ENCODE assay signal across 8 mouse cellular contexts in the genomic region with DNA sequence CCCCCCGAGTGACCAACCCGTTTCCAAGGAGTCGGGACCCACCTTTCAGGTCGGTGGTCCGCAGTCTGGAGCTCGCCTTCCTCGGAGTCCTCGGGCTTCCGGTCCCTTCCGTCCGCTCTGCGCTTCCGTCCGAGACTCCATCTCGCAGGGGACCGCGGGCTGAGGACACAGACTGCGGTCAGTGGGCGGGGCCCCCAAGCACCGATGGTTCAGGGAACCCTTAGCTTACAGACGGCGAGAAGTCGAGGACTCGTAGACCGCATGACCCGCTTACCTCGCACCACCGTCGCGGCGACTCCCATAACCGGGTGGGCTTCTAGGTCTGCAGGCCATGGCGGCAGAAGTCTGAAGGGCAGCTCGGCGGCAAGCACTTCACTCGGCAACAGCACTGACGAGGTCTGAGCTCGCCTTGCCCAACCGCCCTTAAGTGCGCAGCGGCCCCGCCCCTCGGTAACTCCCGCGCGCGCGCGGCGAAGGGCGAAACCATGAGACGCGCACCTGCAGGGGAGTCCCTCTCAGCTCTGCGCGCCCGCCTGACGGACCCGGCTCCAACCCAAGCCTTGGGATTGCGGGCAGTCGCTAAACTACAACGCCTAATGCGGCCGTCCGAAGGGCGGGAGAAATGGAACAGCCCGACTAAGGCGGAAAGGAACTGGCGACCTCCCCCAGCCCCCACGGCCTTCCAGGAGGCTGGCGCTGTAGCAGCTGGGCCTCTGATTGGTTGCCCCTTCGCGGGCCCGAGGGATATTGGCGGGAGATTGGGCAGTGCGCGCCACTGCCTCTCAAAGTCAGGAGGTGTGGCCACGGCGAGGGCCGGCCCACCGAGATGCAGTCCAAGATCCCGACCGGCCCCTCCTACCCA. TPM values are rescaled to one million over a fixed set of nuclear protein-coding genes. Genes with fewer than 3 reads are reported as not detected.
DNase-seq lines count a peak whose midpoint lies in the region; ATAC-seq lines count a peak whose summit lies in the region.

A gene (minus strand): TSS at position 654 of the 862 bp plus-strand sequence.

- no peaks in the 10 kb centered on the region for H3K9me3 ChIP-seq in hindbrain, embryonic 11.5 days (ENCODE audit: control insufficient read depth, low read length)

- ATAC-seq in hindbrain, embryonic 11.5 days (ENCODE audit: low FRiP score) = peak; percentile 97

- peak; percentile 98 for DNase-seq in MN1 (ENCODE audit: low spot score)
- DNase-seq in cerebellum, adult 9-10 months = peak; percentile 96
- peak; percentile 93 to 95 for DNase-seq in frontal cortex, adult 2 months (ENCODE audit: extremely low spot score in 1 of 2, low spot score in 1 of 2)
- peak; percentile 96 for DNase-seq in hindbrain, embryonic 11.5 days (ENCODE audit: low spot score)
- DNase-seq in layer of hippocampus, postnatal 10 days (ENCODE audit: low spot score in 2 of 2) = peak; percentile 95 to 96
- DNase-seq in lung, postnatal 10 days = peak; percentile 98
- peak; percentile 95 for DNase-seq in ovary, postnatal 36 days (ENCODE audit: low spot score)
- peak; percentile 95 for DNase-seq in thymus, postnatal 25 days

- H3K4me3 ChIP-seq in hindbrain, embryonic 11.5 days (ENCODE audit: low read depth, low read length) = peak within 1 kb of the TSS; percentile 78

- H3K36me3 ChIP-seq in hindbrain, embryonic 11.5 days (ENCODE audit: control insufficient read depth, insufficient read depth, low read length) = no peaks in the 10 kb centered on the region; the same call in 1 of the 2 replicates

- no peaks in the 10 kb centered on the region for H3K27me3 ChIP-seq in hindbrain, embryonic 11.5 days (ENCODE audit: control insufficient read depth, insufficient read depth, low read length)

- H3K9ac ChIP-seq in hindbrain, embryonic 11.5 days (ENCODE audit: low read depth, low read length) = peak within 1 kb of the TSS; percentile 76

- peak within 1 kb of the TSS; percentile 68 for H3K4me2 ChIP-seq in hindbrain, embryonic 11.5 days (replicated peaks; ENCODE audit: low read depth, low read length)

- H3K4me1 ChIP-seq in hindbrain, embryonic 11.5 days (replicated peaks; ENCODE audit: control insufficient read depth, insufficient read depth, low read length) = peaks cover 8% of the 10 kb centered on the region

- WGBS in hindbrain, embryonic 11.5 days = under 1% methylated on average over 82 of the region's 82 CpGs

- peak within 1 kb of the TSS; percentile 96 for H3K27ac ChIP-seq in hindbrain, embryonic 11.5 days (ENCODE audit: low read depth, low read length)

RNA-seq across cellular contexts. Expression of the gene that starts here (rescaled TPM):
- polyA plus RNA-seq in frontal cortex, adult 2 months (2012; rRNA removed) = 28.0 and 30.8 TPM in 2 replicates
- polyA plus RNA-seq in hindbrain, embryonic 11.5 days (2014; fragmentation: Nextera tagmentation; extraction: Ambion mirVana) = 257 and 262 TPM in 2 replicates
- total RNA-seq in layer of hippocampus, postnatal 10 days (2021) = 10 to 100 TPM; 28.7 to 31.7 TPM

Comparison
In these comparisons a context has a peak if more than half of its experiments do, and no peak if none do; other contexts are left out.
1. Peak in every context shown above with its lines: DNase-seq, ATAC-seq, H3K4me3 ChIP-seq and H3K27ac ChIP-seq.